Mouse (Mus musculus) lung, postnatal 0 days (tissue): Measurements from ENCODE around the gene Lgmn.

Experiments
- CTCF ChIP-seq: IDR thresholded peaks from 2 replicates; pipeline ENCODE4 v1.5.1; 2016; ENCODE audit warnings: antibody characterized with exemption, mild to moderate bottlenecking
- EP300 ChIP-seq: IDR thresholded peaks from 2 replicates; pipeline ENCODE4 v1.6.1; 2016; ENCODE audit warnings: antibody characterized with exemption, mild to moderate bottlenecking, control low read depth

- TF ChIP-seq CTCF (no peak), EP300 (no peak)
These were observed 80.2 kb downstream of the Lgmn start for GRCm38 (mm10) chr12:102359390-102359789.
